Mouse (Mus musculus) embryo, embryonic 11 days (tissue): ENCODE measurements at regions not wholly inside any gene's neighbourhood (a gene's known extent, or its start where the extent isn't known, plus 50 kb on each side); places are given as distances from the start of the nearest gene placed in this dataset.
"Not testable (repeated sequence)": the region's sequence is repeated elsewhere in the genome, so short reads cannot be mapped to it uniquely, and the experiment has no call there.

Experiments
- DNase-seq: peaks from one replicate; pipeline ENCODE4 v3.0.0-alpha.2; 2015

- DNase-seq = no peak
Measured at GRCm38 (mm10) chr3:9132104-9132751, 477.7 kb downstream of the Zfp704 start.

- DNase-seq = no peak
Measured at GRCm38 (mm10) chr3:9131366-9131765, 478.5 kb downstream of the Zfp704 start.

- DNase-seq = no peak
Measured at GRCm38 (mm10) chr3:9128407-9128806, 481.5 kb downstream of the Zfp704 start.

DNA sequence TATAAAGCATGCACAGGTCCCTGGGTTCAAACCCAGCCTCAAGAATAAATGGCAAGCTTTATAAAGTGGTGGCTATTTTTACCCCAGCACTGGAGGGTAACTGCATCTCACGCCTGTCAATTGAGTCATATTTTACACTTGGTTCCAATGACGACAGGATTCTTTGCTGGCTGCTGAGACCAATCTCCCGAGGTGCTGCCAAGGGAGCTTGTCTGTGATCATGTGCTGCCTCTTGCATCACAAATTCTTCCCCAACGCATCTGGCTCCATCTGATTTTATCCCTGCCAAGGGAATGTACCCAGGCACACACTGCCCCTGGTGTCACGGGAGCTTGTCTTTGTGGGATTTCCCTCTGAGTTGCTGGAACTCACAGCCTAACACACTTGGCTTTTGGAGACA lies 486.8 kb downstream of the Zfp704 start:
- no peak for DNase-seq

- no peak for DNase-seq
Measured at GRCm38 (mm10) chr3:9117913-9118312, 492.0 kb downstream of the Zfp704 start.

DNA sequence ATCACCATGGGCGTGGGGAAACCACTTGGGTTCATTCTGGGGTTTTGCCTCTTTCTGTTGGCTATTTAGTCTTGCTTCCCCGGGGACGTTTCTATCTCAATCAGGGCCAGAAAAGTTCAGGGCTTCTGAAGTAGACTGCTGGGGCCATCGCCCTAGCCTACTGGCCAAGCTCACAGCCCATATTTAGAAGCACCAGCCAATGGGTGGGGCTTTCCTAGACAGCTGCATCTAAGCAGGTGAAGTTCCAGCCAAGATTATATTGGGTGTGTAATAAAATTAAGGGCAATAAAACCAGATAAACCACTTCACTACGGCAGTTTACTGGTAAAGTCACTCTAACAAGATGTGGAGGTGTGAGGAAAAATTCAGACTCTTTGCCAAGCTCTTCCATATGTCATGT lies 496.5 kb downstream of the Zfp704 start:
- no peak for DNase-seq

DNA sequence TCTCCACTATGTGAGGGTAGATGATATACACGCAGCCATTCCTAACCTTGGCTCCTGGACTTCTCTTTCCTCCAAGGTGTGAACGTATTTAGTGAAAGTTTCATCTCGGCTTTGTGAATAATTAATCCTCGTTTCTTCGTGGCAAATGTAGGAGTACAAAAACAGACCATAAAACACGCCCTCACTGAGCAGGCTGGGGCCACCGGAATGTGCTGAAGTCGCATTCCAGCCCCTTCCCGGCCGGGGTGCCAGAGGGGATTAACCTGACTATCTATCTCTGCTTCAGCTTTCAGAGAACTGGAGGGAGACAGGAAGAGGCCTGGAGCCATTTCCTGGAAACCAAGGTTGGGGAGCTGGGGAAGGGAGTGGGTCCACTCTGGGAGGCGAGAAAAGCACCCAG lies 499.1 kb downstream of the Zfp704 start:
- DNase-seq = peak; percentile 32

GRCm38 (mm10) chr3:9109991-9110390 lies 499.9 kb downstream of the Zfp704 start:
- no peak for DNase-seq

GRCm38 (mm10) chr3:9109485-9109884 lies 500.4 kb downstream of the Zfp704 start:
- DNase-seq = no peak

DNA sequence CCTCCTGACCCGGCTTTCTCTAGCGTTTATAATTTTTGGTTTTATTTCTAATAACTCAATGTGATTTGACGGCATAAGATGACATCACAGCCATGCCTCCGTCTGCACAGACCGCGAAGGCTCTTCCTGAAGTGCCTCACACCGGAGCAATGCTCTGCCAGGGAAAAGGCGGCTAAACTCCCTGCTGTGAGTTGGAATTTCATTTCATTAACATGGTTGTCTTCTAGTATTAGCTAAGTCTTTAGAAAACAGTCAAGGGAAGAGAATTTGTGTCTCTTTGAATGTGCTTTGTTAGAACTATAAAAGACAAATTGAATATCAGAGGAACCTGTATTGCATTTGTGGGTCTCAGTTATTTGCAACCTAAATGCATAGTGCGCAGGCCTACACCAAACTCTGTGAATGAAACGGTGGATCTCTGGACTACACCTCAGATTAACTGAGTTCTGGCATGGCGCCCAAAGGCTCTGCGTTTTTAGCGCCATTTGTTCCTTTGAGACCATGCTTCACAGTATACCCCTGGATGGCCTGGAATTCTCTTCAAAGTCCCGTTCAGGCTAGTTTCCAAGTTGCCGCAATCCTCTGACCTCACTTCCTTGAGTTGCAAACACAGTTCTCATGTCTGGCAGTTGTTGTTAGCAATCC lies 502.0 kb downstream of the Zfp704 start:
- no peak for DNase-seq

DNA sequence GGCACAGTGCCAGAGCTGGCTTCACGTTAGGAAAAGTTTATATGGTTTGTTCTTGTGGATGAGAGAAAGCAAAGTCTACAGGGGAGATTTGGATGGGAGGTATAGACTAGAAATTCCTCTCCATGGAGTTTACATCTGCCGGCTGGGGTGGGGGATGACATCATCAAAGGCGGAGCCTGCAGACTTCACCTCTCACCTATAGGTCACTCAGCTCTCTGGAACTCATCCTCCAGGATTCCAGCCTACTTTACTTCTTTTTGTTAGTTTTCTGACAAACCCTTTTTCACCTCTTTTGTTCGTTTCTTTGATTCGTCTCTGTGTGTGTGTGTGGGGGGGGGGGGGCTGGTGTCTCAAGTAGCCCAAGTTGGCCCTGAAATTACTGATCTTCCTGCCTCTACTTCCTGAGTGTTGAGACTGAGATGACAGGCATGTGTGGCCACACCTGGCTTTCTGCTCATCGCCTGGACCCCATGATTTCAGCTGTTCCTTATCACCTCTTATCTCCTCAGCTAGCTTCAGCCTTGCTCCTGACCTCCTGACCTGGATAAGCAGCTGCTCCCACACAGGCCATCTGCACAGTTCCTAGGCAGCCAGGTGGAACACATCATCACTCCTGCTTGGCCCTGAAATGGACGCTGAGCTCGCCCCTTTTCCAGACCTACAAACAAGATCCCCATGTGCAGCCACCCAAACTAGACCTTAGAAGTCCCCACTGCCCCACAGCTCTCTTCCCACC lies 504.5 kb downstream of the Zfp704 start:
- no peak for DNase-seq

DNA sequence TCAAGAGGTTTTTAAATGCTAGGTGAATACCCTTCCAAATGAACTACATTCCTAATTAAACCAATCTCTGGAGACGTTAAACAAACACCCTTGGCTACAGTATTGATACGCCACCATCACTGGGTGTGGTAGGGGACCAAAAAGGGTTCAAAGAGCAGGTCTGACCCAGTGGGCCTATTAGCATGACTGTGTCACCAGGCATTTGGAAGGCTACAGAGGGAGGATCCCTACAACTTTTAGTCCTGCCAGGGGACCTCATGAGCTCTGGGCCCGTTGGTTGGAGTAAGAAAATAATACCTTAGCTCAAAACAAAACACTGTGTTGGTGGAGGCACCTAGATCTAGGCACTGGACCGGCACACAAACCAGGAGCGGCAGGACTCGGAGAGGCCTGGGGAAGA lies 506.4 kb downstream of the Zfp704 start:
- no peak for DNase-seq

DNA sequence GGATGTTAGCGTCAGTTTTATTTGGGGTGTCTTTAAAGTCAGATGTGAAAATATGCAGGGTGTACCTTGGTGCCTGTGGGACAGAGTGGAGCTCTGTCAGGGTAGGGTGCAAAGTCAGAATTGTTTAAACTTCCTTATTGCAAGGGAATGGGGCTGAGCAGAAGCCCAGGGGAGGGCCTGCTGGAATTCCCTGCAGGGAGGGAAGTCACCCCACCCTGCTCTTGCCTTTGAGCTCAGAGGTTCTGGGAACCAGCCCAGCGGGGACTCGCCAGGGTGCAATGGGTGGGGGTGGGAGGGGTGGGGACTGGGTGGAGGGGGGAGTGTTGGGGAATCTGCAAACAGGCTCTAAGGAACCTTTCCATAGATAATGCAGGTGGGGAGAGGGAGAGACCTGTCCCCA lies 508.6 kb downstream of the Zfp704 start:
- no peak for DNase-seq

GRCm38 (mm10) chr3:9100761-9101160 lies 509.1 kb downstream of the Zfp704 start:
- no peak for DNase-seq

GRCm38 (mm10) chr3:9098441-9098840 lies 511.4 kb downstream of the Zfp704 start:
- DNase-seq = no peak

GRCm38 (mm10) chr3:9084134-9084533 lies 525.8 kb downstream of the Zfp704 start:
- DNase-seq = no peak

DNA sequence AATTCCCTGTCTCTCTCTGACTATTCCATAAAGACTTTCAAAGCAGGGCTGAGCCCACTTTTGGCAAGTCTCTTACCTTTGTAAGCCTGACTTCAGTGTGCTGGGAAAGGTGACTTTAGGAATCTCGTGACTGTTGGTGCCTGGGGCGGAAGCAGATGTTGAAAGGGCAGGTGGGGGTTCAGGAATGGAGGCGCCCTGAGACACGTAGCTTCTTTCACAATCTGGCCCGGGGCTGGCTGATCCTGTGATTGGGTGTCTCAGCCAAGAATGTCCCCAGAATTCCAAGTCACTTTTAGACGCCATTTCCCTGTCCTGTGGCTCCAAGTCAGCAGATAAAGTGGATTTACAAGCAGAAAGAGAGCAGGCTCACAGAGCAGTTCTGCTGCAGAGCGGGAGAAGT lies 527.8 kb downstream of the Zfp704 start:
- no peak for DNase-seq

GRCm38 (mm10) chr3:9078201-9078600 lies 531.7 kb downstream of the Zfp704 start:
- no peak for DNase-seq

DNA sequence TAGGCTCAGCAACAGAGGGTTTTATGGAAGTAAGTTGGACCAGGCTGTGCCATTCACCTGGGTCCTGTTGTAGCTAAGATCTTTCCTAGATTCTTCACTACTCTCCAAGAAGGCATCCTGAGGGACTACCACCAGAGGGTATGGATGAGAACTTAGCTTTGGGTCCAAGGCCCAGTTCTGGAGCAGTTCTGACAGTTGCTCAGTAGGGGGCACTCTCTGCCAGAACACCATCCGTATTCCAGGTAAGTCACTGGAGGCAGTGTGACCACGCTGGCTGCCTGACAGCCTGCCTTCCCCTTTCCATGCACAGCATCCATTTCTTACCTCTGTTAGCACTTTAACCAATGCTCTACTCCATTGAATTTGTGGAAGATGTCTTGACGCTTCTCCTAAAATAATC lies 533.2 kb downstream of the Zfp704 start:
- DNase-seq = peak; percentile 64

GRCm38 (mm10) chr3:9072471-9072870 lies 537.4 kb downstream of the Zfp704 start:
- DNase-seq = not testable (repeated sequence)

DNA sequence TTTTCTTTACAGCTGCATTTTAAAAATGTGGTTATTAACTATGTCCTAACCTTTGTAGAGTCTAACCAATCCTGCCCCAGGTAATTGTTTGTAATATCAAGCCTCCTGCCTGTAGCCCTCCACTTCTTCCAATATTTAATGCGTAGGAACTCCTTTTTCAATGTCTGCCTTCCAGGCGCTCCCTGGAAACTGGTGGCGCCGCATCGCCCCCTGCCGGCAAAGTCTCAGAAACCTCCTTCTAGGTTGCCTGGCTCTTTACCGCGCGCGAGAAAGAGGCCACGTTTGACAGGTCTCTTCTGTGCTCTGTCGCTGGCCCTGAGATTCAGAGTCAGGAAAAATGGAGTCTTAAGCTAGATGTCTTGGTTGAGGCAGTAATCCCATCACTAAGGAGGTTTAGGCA lies 542.8 kb downstream of the Zfp704 start:
- DNase-seq = peak; percentile 80

DNA sequence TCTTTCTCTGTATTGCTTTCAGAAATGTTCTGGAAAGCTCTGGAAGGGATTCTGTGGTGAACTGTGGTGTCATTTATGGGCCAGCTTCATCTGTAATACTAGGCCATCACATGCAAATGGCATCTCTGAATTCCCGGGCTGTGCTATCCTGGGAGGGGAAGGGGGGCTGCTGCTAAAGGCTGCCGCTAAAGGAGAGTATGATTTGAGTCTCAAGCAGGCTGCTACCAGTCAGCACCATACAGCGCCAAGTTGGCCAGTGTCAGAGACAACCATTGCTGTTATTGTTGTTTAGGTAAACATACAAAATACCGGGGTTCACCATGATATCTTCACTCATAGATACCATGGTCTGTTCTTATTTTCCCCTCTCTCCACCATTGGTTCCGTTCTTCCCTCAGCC lies 543.5 kb downstream of the Zfp704 start:
- DNase-seq = no peak

GRCm38 (mm10) chr3:9065892-9066291 lies 544.0 kb downstream of the Zfp704 start:
- DNase-seq = no peak
